9 mouse cellular contexts compared by ENCODE assay signal in genomic region chr1:38666111-38666765, GRCm38 (mm10). TPM values are rescaled to one million over a fixed set of nuclear protein-coding genes. Genes with fewer than 3 reads are reported as not detected.
DNase-seq lines count a peak whose midpoint lies in the region; ATAC-seq lines count a peak whose summit lies in the region.
"Had no signal": no experiment of that assay in that cellular context is flagged by ENCODE, and none has a peak within 500 bp of the region (broad histone marks: within the 10 kb centered on the region; RNA-seq: fewer than 3 reads in every experiment).

No protein-coding gene starts in this region.

- no peaks in the 10 kb centered on the region for H3K9me3 ChIP-seq in embryonic facial prominence, embryonic 12.5 days
- H3K9me3 ChIP-seq in embryonic facial prominence, embryonic 10.5 days, result no peaks in the 10 kb centered on the region
- no peaks in the 10 kb centered on the region for H3K9me3 ChIP-seq in neural tube, embryonic 13.5 days
- no peaks in the 10 kb centered on the region for H3K9me3 ChIP-seq in limb, embryonic 13.5 days
- H3K9me3 ChIP-seq in stomach, embryonic 15.5 days, result no peaks in the 10 kb centered on the region
- no peaks in the 10 kb centered on the region for H3K9me3 ChIP-seq in forebrain, embryonic 16.5 days (ENCODE audit: control insufficient read depth, low read length)

- ATAC-seq in embryonic facial prominence, embryonic 12.5 days (ENCODE audit: insufficient number of reproducible peaks, insufficient read depth, low FRiP score, low TSS enrichment), result no peak
- 0 out of 2 replicates have a peak, but pooled peaks have one; percentile 23 for ATAC-seq in neural tube, embryonic 13.5 days (ENCODE audit: low read depth)
- 0 out of 2 replicates have a peak, but pooled peaks have one; percentile 24 for ATAC-seq in limb, embryonic 13.5 days (ENCODE audit: low FRiP score, low read depth)
- ATAC-seq in stomach, embryonic 15.5 days (ENCODE audit: insufficient read depth, low FRiP score, low read depth), result peak; percentile 71
- ATAC-seq in forebrain, embryonic 16.5 days, result no peak

- no peak overlapping the region for H3K4me2 ChIP-seq in embryonic facial prominence, embryonic 12.5 days (replicated peaks)
- H3K4me2 ChIP-seq in neural tube, embryonic 13.5 days, result no peak overlapping the region
- no peak overlapping the region; the same call in 1 of the 2 replicates for H3K4me2 ChIP-seq in limb, embryonic 13.5 days (replicated peaks)
- H3K4me2 ChIP-seq in stomach, embryonic 15.5 days, result peak overlapping the region; percentile 4; the same call in 1 of the 2 replicates
- no peak overlapping the region for H3K4me2 ChIP-seq in forebrain, embryonic 16.5 days (ENCODE audit: low read length)

- no peak overlapping the region for H3K9ac ChIP-seq in embryonic facial prominence, embryonic 12.5 days
- H3K9ac ChIP-seq in neural tube, embryonic 13.5 days, result no peak overlapping the region
- no peak overlapping the region for H3K9ac ChIP-seq in limb, embryonic 13.5 days
- no peak overlapping the region for H3K9ac ChIP-seq in stomach, embryonic 15.5 days
- no peak overlapping the region for H3K9ac ChIP-seq in forebrain, embryonic 16.5 days (replicated peaks; ENCODE audit: low read depth, low read length)

- H3K27me3 ChIP-seq in embryonic facial prominence, embryonic 12.5 days, result no peaks in the 10 kb centered on the region
- H3K27me3 ChIP-seq in embryonic facial prominence, embryonic 10.5 days (replicated peaks; ENCODE audit: low read depth, poor library complexity, severe bottlenecking), result no peaks in the 10 kb centered on the region
- H3K27me3 ChIP-seq in neural tube, embryonic 13.5 days, result no peaks in the 10 kb centered on the region
- no peaks in the 10 kb centered on the region for H3K27me3 ChIP-seq in limb, embryonic 13.5 days
- H3K27me3 ChIP-seq in stomach, embryonic 15.5 days (replicated peaks), result no peaks in the 10 kb centered on the region
- H3K27me3 ChIP-seq in forebrain, embryonic 16.5 days (replicated peaks; ENCODE audit: control insufficient read depth, insufficient read depth, low read length), result no peaks in the 10 kb centered on the region

- H3K36me3 ChIP-seq in embryonic facial prominence, embryonic 12.5 days, result no peaks in the 10 kb centered on the region
- no peaks in the 10 kb centered on the region for H3K36me3 ChIP-seq in embryonic facial prominence, embryonic 10.5 days (replicated peaks)
- no peaks in the 10 kb centered on the region for H3K36me3 ChIP-seq in neural tube, embryonic 13.5 days
- no peaks in the 10 kb centered on the region for H3K36me3 ChIP-seq in limb, embryonic 13.5 days
- H3K36me3 ChIP-seq in stomach, embryonic 15.5 days, result no peaks in the 10 kb centered on the region
- no peaks in the 10 kb centered on the region for H3K36me3 ChIP-seq in forebrain, embryonic 16.5 days (ENCODE audit: control insufficient read depth, insufficient read depth)

- peaks cover 1% of the 10 kb centered on the region; the same call in 1 of the 2 replicates for H3K4me1 ChIP-seq in embryonic facial prominence, embryonic 12.5 days
- H3K4me1 ChIP-seq in embryonic facial prominence, embryonic 10.5 days, result peaks cover 2% of the 10 kb centered on the region
- peaks cover 6% of the 10 kb centered on the region; the same call in 1 of the 2 replicates for H3K4me1 ChIP-seq in neural tube, embryonic 13.5 days (replicated peaks)
- H3K4me1 ChIP-seq in limb, embryonic 13.5 days, result peaks cover 28% of the 10 kb centered on the region
- H3K4me1 ChIP-seq in stomach, embryonic 15.5 days, result peaks cover 8% of the 10 kb centered on the region; the same call in 1 of the 2 replicates
- H3K4me1 ChIP-seq in forebrain, embryonic 16.5 days (replicated peaks; ENCODE audit: control insufficient read depth, insufficient read depth, low read length), result no peaks in the 10 kb centered on the region

- peak overlapping the region; percentile 57 for H3K27ac ChIP-seq in embryonic facial prominence, embryonic 12.5 days
- no peak overlapping the region for H3K27ac ChIP-seq in embryonic facial prominence, embryonic 10.5 days (replicated peaks)
- no peak overlapping the region for H3K27ac ChIP-seq in neural tube, embryonic 13.5 days (replicated peaks)
- peak overlapping the region; percentile 74 for H3K27ac ChIP-seq in limb, embryonic 13.5 days
- H3K27ac ChIP-seq in stomach, embryonic 15.5 days, result peak overlapping the region; percentile 71
- no peak overlapping the region for H3K27ac ChIP-seq in forebrain, embryonic 16.5 days (ENCODE audit: low read length)
- H3K27ac ChIP-seq: macrophage had no signal

- no peak overlapping the region for H3K4me3 ChIP-seq in embryonic facial prominence, embryonic 12.5 days
- H3K4me3 ChIP-seq in embryonic facial prominence, embryonic 10.5 days, result no peak overlapping the region
- no peak overlapping the region for H3K4me3 ChIP-seq in neural tube, embryonic 13.5 days
- no peak overlapping the region for H3K4me3 ChIP-seq in limb, embryonic 13.5 days
- no peak overlapping the region for H3K4me3 ChIP-seq in stomach, embryonic 15.5 days (replicated peaks)
- no peak overlapping the region for H3K4me3 ChIP-seq in forebrain, embryonic 16.5 days (replicated peaks; ENCODE audit: low read length)

- WGBS in embryonic facial prominence, embryonic 12.5 days, result 88% methylated on average over 5 of the region's 5 CpGs
- 85% methylated on average over 5 of the region's 5 CpGs for WGBS in embryonic facial prominence, embryonic 10.5 days
- WGBS in neural tube, embryonic 13.5 days, result 75% methylated on average over 5 of the region's 5 CpGs
- WGBS in limb, embryonic 13.5 days, result 62% methylated on average over 5 of the region's 5 CpGs
- WGBS in stomach, embryonic 15.5 days, result 52% methylated on average over 5 of the region's 5 CpGs
- 74% methylated on average over 5 of the region's 5 CpGs for WGBS in forebrain, embryonic 16.5 days

- DNase-seq in embryonic facial prominence, embryonic 10.5 days (ENCODE audit: low spot score), result no peak
- no peak for DNase-seq in neural tube, embryonic 10.5 days (ENCODE audit: extremely low spot score, low spot score)
- no peak for DNase-seq in embryo, embryonic 11 days

RNA-seq across cellular contexts. Expression of gene Aff3, which starts 1.5 kb away (rescaled TPM):
- 32.9 and 38.0 TPM in 2 replicates for polyA plus RNA-seq in embryonic facial prominence, embryonic 12.5 days (2016; fragmentation: Nextera tagmentation; extraction: Ambion mirVana)
- polyA plus RNA-seq in embryonic facial prominence, embryonic 10.5 days (2016; fragmentation: Nextera tagmentation; extraction: Ambion mirVana), result 8.7 and 9.7 TPM in 2 replicates
- 32.1 and 32.3 TPM in 2 replicates for polyA plus RNA-seq in neural tube, embryonic 13.5 days (2015; fragmentation: Nextera tagmentation; extraction: Ambion mirVana)
- 20.6 and 24.9 TPM in 2 replicates for polyA plus RNA-seq in limb, embryonic 13.5 days (2015; fragmentation: Nextera tagmentation; extraction: Ambion mirVana)
- 9.9 and 10.1 TPM in 2 replicates for polyA plus RNA-seq in stomach, embryonic 15.5 days (2015; fragmentation: Nextera tagmentation; extraction: Ambion mirVana)
- polyA plus RNA-seq in forebrain, embryonic 16.5 days (2015; fragmentation: Nextera tagmentation; extraction: Ambion mirVana), result 16.9 and 22.4 TPM in 2 replicates

Comparison
In these comparisons a context has a peak if more than half of its experiments do, and no peak if none do; other contexts are left out.
1. H3K27ac ChIP-seq: peak in embryonic facial prominence, embryonic 12.5 days (single experiment), limb, embryonic 13.5 days (single experiment) and stomach, embryonic 15.5 days (single experiment); none in embryonic facial prominence, embryonic 10.5 days (single experiment), neural tube, embryonic 13.5 days (single experiment) and forebrain, embryonic 16.5 days (single experiment).
2. ATAC-seq: peak in neural tube, embryonic 13.5 days (single experiment), limb, embryonic 13.5 days (single experiment) and stomach, embryonic 15.5 days (single experiment); none in embryonic facial prominence, embryonic 12.5 days (single experiment) and forebrain, embryonic 16.5 days (single experiment).